Mouse (Mus musculus) embryonic stem cell, embryonic (primary cell): Measurements from ENCODE around the gene Cfap126.

Source experiments
- CTCF ChIA-PET, 4 experiments: fragments of 300-600 bp in 2 of 4; fragments of 350-600 bp in 2 of 4; sonication (Branson Sonifier 250); formaldehyde crosslinking; loops; one replicate each; lab custom pipeline; 2022; ENCODE audit warnings: inconsistent platforms in 2 of 4; lab: Charles Lee
- POLR2A ChIA-PET, 4 experiments: fragments of 300-600 bp in 2 of 4; fragments of 350-600 bp in 2 of 4; sonication (Branson Sonifier 250); formaldehyde crosslinking; loops; one replicate each; lab custom pipeline; 2022; ENCODE audit warnings: antibody characterized with exemption in 4 of 4, inconsistent platforms in 1 of 4; lab: Charles Lee

Cfap126 gene

DNA sequence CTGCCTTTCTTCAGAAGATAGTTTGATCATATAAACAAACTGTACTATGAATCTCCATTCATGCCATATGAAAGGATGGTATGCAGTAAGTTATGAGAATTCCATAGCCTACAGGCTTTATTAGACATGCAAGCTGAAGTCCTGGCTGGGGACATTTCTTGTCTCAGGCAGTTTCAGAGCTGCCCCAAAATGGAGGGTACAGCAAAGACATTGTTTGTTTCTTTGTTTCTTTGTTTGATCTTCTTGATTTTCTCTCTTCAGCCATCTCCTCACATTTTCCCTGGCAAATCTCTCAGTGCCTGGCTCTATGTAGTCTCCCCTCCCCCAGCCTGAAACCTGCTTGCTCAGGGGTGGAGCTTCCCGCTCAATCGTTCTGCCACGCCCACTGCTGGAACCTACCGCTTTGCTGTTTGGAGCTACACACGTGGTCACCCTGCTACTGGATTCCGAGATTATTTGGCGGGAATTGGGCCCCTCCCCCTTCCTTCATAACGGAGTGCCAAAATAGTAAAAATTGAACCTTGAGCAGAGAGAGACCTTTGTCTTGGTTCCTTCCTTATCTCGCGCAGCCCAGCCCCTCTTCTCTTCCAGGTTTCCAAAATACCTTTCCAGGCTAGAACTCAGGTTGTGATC lies 25.4 kb upstream of the Cfap126 start:
- POLR2A ChIA-PET = interaction anchor here in 2 of 4 experiments (0.5 to 3.9 kb wide), 13 partner anchors 8 to 414 kb away, joined by 3 to 21 read pairs (median 4); partner anchors contain the start of gene Arhgap30 (in 1 of the 2)
- CTCF ChIA-PET = interaction anchor here in 1 of 4 experiments (0.7 kb wide), 1 partner anchor 159 kb away, joined by 3 read pairs; no protein-coding TSS in a partner anchor

DNA sequence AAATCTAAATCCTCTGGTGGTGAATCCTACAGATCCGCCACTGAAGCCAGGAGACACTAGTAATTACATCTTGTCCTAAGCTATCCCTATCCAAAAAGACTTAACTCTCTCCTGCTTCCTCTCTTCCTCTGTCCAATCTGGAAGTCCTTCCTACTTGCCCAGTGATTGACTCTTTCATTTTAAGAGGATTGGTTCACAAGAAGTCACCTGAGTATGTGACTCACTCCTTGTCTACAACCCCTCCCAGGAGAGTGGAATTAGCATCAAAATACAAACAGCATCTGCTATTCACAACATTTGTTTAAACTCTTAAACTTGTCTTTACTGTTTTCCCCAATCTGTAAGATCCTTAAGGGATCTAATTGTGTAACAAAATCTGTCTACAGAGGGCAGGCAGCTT lies 23.8 kb upstream of the Cfap126 start:
- CTCF ChIA-PET = interaction anchor here in 1 of 4 experiments (0.9 kb wide), 1 partner anchor 21 kb away, joined by 4 read pairs; no protein-coding TSS in a partner anchor
- POLR2A ChIA-PET = interaction anchor here (0.6 to 3.9 kb wide), 8 partner anchors 9 to 405 kb away, joined by 3 to 21 read pairs (median 4); partner anchors contain the start of gene B4galt3 (in 1 of the 4)

DNA sequence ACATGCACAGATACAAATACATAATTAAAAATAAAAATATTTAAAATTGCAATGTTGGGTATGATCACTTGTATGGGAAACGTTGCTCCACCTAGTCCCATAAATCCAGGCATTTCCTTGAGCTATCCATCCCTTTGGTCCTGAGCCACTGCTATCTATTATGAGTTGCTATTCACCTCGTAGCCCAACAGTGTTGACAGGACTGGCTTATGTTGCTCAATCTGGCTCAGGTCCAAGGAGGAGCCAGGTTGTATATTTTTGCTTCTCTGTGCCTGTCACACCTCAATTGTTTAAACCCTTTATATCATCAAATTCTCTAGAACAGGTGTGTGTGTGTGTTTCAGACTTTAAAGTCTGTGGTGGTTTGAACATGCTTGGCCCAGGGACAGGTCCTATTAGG lies 23.0 kb upstream of the Cfap126 start:
- POLR2A ChIA-PET = interaction anchor here (1.2 to 3.2 kb wide), 5 partner anchors 8 to 404 kb away, joined by 3 to 21 read pairs (median 5); partner anchors contain the start of gene B4galt3 (in 1 of the 4)
- CTCF ChIA-PET = no interaction called here

DNA sequence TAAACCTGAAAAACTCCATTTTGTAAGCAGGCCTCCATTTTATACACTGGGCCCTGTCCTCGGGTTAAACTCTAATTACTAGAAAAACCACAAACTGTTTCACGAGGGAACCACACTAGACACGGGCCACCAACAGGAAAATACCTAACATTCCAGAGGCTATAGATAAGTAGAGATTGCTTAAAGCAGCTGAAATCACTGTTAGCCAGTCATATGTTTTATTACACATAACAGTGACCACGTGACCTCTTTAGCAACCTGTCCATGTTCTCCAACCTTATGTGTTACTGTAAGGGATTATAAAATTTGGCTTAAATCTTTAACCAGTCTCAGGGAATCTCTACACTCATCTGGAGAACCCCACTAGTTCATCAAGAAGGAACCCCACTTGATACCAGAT lies 19.3 kb upstream of the Cfap126 start:
- ChIA-PET CTCF (no interaction called here), POLR2A (no interaction called here)

DNA sequence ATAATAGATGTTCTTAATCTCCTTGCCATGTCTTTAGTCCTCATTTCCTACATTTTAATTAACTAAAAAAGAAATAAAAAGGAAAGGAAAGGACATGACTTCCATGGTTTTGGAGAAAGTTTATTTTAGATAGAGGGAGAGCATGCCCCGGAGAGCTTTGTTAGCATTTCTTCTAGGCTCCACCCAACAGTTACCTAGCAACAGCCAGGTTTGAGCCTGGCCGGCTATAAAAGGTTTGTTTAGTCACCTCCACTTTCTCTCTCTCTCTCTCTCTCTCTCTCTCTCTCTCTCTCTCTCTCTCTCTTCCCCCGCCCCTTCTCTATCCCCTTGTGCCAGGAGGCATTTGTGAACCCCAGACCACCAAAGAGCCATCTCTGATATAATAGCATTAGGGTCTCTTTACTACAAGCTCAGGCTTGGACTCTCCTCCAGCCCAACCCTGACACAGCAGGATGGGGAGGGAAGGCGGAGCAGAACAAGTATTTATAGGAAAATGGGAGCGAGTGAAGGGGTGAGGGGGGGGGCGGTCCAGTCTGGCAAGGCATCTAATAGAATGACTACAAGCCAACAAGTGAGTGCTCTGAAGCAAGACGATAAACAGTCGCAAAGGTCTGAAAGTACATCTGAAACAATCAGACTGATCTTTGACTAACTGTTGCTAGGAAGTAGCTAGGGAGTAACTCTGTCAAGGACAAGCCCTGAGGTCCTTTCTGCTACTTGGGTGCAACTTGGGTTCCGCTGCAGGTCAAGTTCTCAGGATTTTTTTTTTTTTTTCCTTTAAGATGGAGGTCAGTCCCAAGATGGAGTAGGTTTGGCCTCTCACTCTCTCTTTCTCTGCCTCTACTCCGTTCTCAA lies 17.4 kb upstream of the Cfap126 start:
- POLR2A ChIA-PET = interaction anchor here in 2 of 4 experiments (0.7 to 1.0 kb wide), 5 partner anchors 8 to 1046 kb away, joined by 3 to 5 read pairs (median 4); no protein-coding TSS in a partner anchor

DNA sequence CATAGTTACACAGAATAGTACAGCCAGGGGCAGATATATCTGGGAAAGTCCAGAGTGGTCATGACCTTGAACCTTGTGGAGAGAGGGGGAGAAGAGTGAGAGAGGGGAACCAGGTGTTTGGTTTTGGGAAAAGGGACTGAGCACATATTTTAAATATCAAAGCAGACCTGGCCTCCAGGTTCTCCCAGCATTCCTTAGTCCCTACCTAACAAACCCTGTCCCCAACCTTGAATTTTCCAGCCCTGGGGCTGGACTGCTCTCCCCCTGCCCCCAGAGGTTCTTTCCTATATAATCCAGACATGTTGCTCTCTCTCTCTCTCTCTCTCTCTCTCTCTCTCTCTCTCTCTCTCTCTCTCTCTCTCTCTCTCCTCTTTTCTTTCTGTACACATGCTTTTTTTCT lies 16.6 kb upstream of the Cfap126 start:
- ChIA-PET CTCF (no interaction called here), POLR2A (interaction anchor here in 3 of 4 experiments (0.7 to 3.2 kb wide), 5 partner anchors 8 to 581 kb away, joined by 3 to 21 read pairs (median 5); no protein-coding TSS in a partner anchor)

More for the DNA sequence above, 17.4 kb upstream of the Cfap126 start:
- CTCF ChIA-PET = no interaction called here

DNA sequence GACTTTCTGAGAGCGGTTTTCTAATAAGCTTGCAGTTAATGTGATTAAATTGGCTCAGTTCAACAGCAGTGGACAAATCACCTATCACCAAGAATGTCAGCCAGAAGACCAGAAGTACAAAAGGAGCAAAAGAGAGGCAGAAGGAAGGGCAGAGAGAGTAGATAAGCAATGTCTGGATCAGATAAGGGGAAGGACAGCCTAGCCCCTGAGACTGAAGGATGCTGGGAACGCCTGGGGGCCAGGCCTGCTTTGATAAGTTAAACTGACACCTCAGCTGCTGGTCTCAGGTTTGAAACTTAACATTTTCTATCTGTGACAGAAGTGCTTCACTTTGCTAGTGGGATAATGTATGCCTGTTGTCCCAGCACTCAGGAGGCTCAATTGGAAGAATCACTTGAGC lies 16.1 kb upstream of the Cfap126 start:
- CTCF ChIA-PET = no interaction called here
- POLR2A ChIA-PET = interaction anchor here in 2 of 4 experiments (0.7 to 3.2 kb wide), 5 partner anchors 8 to 581 kb away, joined by 3 to 21 read pairs (median 5); no protein-coding TSS in a partner anchor

DNA sequence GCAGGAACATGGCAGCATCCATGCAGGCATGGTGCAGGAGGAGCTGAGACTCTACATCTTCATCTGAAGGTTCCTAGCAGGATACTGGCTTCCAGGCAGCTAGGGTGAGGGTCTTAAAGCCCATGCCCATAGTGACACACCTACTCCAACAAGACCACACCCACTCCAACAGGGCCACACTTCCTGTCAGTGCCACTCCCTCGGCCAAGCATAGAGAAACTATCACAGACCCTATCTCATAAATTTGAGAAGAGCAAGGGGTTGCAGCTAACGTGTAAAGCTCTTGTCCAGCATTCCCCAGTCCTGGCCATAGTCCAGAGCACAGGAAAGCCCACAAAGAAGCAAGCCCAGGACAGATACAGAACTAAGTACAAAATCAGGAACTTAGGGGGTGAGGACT lies 12.7 kb upstream of the Cfap126 start:
- POLR2A ChIA-PET = interaction anchor here in 3 of 4 experiments (0.5 to 3.6 kb wide), 4 partner anchors 11 to 170 kb away, joined by 3 to 20 read pairs (median 10); partner anchors contain the start of gene B4galt3 (in 1 of the 3)
- CTCF ChIA-PET = interaction anchor here in 3 of 4 experiments (0.6 to 2.6 kb wide), 3 partner anchors 10 to 1664 kb away, joined by 3 to 11 read pairs (median 10); no protein-coding TSS in a partner anchor

DNA sequence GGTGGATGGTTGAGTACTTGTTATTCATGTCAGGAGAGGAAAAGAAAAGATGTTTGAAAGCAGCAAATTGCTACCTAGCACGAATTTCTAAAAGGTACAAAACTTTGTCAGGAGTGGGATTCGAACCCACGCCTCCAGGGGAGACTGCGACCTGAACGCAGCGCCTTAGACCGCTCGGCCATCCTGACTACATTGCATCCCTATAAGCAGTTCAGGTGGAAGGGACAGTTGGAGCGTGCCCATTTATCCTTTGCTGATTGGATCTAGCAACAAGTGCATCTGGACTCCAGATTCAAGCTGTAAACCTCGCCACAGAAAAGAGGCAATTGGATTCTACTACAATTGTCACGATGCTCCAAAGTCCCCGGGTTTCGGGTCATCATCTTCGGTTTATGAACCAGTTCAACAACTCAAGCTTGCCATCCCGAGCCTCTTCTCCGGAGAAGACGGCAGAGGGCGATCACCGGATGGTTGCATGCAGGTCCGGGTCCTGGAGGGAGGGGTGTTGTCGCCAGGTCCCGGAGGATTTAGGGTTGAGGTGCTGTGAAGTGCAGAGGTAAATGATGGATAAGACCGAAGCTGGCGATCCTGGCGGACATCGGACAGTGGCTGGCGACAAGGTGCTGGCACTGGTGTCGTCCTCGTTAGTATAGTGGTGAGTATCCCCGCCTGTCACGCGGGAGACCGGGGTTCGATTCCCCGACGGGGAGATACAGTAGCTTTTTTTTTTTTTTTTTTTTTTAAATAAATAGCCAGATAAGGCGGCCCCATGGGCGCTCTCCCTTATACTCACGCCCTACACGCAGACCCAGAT lies 11.8 kb upstream of the Cfap126 start:
- ChIA-PET CTCF (interaction anchor here (0.6 to 2.6 kb wide), 12 partner anchors 9 to 1663 kb away, joined by 3 to 11 read pairs (median 4); partner anchors contain the start of gene Fcgr3 (in 1 of the 4)), POLR2A (interaction anchor here (0.6 to 3.6 kb wide), 28 partner anchors 9 to 401 kb away, joined by 3 to 20 read pairs (median 4); partner anchors contain the start of genes Cfap126 (in 2 of the 4), B4galt3 (in 1 of the 4) and F11r (in 1 of the 4))

DNA sequence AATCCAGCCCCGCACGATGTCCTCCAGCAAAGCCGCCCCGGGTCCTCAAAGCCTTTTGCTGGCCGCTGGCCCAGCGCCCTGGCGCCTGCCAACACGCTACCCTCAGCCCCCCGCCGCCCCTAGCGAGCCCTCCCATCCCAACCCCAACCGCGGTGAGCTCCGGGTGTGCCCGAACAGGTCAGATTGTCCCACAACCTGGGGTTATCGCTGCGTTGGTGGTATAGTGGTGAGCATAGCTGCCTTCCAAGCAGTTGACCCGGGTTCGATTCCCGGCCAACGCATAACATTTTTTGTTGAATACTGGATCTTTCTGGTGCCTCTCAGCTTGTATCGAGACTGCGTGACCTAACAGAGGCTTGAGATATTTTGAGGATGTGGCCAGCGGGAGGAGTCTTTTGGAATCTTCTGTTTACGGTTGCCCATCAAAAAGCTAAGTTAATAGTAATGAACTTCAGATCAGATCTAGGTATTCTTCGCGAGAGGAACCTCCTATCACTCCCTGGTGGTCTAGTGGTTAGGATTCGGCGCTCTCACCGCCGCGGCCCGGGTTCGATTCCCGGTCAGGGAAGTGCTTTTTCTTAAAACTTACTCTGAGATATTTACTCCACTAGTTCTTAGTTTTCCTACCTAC lies 11.1 kb upstream of the Cfap126 start:
- POLR2A ChIA-PET = interaction anchor here (0.6 to 3.6 kb wide), 26 partner anchors 9 to 400 kb away, joined by 3 to 20 read pairs (median 4); partner anchors contain the start of genes Cfap126 (in 2 of the 4), B4galt3 (in 1 of the 4) and F11r (in 1 of the 4)
- CTCF ChIA-PET = interaction anchor here (0.6 to 2.6 kb wide), 9 partner anchors 9 to 252 kb away, joined by 3 to 11 read pairs (median 4); partner anchors contain the start of gene Fcgr3 (in 1 of the 4)

DNA sequence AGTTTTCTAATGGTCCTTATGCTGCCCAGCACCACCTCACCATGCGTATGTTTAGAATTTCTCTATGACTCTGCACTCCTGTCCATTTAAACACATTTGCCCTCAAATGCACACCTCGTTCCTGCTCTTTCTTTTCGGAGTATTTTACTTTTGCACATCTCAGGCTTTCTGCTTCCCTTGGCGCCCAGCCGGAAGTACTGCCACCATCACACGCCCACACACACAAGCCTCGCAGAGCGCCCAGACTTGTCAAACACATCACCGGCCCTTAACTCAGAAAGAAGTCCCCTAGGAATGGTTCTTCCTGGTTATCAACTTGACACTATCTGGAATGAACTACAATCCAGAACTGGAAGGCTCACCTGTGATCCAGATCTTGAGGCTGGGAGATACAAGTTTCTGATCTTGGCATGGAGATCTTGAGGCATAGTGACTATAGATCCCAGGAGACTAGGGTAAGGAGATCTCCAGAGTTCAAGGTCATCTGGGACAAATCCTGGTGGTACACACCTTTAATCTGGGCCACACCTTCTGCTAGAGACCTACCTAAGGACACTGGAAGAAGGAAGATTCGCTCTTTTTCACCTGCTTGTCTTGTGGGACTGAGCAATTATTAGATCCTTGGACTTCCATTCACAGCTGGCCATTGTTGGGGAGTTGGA lies 10.4 kb upstream of the Cfap126 start:
- CTCF ChIA-PET = interaction anchor here in 2 of 4 experiments (0.6 to 2.6 kb wide), 5 partner anchors 8 to 202 kb away, joined by 3 to 10 read pairs (median 4); partner anchors contain the start of gene Fcgr3 (in 1 of the 2)

DNA sequence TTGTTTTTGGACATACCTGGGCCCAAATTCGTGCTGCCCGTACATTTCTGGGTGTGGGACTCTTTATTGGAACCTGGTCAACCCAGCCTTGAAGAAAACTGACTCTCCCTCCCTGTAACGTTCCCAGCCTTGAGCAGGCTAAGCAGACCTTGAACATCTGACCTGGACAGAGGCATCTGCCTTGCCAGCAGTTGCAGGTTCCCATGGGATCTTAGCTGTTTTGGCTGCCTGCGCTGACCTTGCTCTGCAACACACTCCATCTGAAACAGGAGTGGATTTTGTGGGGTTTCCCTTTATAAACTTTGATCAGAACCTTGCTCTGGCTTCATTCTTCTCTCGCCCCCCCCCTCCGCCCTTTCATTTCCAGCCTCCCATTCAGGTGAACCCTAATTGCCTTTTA lies 8.5 kb upstream of the Cfap126 start:
- CTCF ChIA-PET = interaction anchor here in 2 of 4 experiments (0.5 to 0.6 kb wide), 2 partner anchors 115 to 282 kb away, joined by 3 read pairs; no protein-coding TSS in a partner anchor
- POLR2A ChIA-PET = interaction anchor here in 3 of 4 experiments (0.6 to 1.1 kb wide), 5 partner anchors 28 to 369 kb away, joined by 3 to 4 read pairs (median 4); partner anchors contain the start of genes Adamts4 (in 1 of the 3) and Nectin4 (in 1 of the 3)

More for the DNA sequence above, 10.4 kb upstream of the Cfap126 start:
- POLR2A ChIA-PET = interaction anchor here (0.6 to 3.6 kb wide), 12 partner anchors 8 to 399 kb away, joined by 3 to 20 read pairs (median 4); partner anchors contain the start of genes Cfap126 (in 2 of the 4) and F11r (in 1 of the 4)

DNA sequence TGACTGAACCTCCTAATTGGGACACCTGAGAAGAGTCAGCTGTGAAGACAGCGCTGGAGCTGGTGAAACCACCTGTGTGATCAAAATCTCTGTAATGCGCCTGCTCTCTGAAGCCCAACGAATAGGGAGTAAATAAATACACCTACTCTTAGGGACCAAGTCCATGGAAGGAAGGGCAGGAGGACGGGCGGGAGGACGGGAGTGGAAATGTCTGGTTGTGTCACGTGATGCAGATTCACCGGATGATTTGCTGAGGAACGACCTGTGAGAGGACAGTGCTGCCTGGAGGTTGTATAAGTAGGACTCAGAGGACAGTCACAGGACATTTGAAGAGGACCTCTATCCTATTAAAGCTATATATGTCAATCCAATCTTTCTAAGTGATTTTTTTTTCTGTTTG lies 4.1 kb upstream of the Cfap126 start:
- ChIA-PET CTCF (interaction anchor here in 2 of 4 experiments (0.9 to 2.9 kb wide), 5 partner anchors 111 to 172 kb away, joined by 3 to 17 read pairs (median 3); partner anchors contain the start of gene Ppox (in 1 of the 2)), POLR2A (interaction anchor here in 2 of 4 experiments (0.7 to 2.6 kb wide), 10 partner anchors 11 to 185 kb away, joined by 3 to 14 read pairs (median 4); partner anchors contain the start of genes B4galt3 (in 2 of the 2) and Ufc1 (in 1 of the 2))

DNA sequence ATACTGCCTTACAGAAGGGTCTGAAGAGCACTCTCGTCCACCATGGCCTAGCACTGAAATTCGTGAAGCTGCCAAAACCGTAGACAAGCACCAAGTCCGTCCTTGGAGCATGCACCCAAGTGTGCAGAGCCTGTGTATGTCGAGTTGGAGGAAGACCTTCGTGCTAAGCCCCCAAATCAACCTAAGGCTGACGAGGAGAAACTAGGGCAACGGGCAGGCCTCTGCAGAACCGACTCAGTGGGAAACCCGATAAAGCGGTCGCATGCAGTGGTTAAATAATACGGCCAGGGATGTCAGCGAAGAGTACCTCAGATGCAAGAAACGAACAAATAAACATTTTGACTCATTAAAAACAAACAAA lies 3.1 kb upstream of the Cfap126 start:
- POLR2A ChIA-PET = interaction anchor here (0.6 to 3.0 kb wide), 24 partner anchors 8 to 392 kb away, joined by 3 to 20 read pairs (median 4); partner anchors contain the start of genes B4galt3 (in 2 of the 4), Alyref2 (in 1 of the 4), F11r (in 1 of the 4) and Mpz (in 1 of the 4)
- CTCF ChIA-PET = interaction anchor here (0.7 to 2.9 kb wide), 27 partner anchors 9 to 456 kb away, joined by 3 to 19 read pairs (median 6); partner anchors contain the start of genes Ppox (in 2 of the 4), Tomm40l (in 2 of the 4), Dusp12 (in 1 of the 4) and Klhdc9 (in 1 of the 4)
